Mouse (Mus musculus) E14TG2a.4 (cell line): ENCODE data around the gene Plekhm2.

Source experiments
- CTCF ChIP-seq: conservative IDR thresholded peaks from 2 replicates; pipeline ENCODE4 v1.5.1; 2014; ENCODE audit warnings: low read length
- POU5F1 ChIP-seq: IDR thresholded peaks from 2 replicates; pipeline ENCODE4 v1.6.1; 2014; ENCODE audit warnings: low read length, borderline replicate concordance

DNA sequence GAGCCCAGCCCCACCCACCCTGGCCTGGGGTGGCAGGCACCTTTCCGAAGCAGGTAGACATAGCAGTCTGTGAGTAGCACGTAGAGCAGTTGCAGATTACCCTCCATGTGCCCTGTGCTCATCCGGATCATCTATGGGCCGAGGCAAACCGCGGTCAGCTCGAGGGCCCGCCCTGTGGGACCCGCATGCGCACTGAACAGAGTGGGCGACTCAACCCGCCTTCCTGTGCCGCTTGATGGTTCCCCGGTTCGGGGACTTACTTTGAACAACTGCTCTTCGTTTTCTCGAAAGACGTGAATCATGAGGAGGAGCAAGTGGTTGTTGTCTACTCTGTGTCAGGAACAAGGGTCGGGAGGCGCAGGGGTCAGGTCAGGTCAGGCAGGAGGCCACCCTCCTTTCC is 33.4 kb downstream of the Plekhm2 start:
- TF ChIP-seq CTCF (no peak), POU5F1 (no peak)
